Mouse (Mus musculus) layer of hippocampus, adult 2 months (tissue): ENCODE data around the gene Gm49394. TPM values are rescaled to one million over a fixed set of nuclear protein-coding genes. Genes with fewer than 3 reads are reported as not detected.

Experiments used
- DNase-seq, 2 experiments: peaks; one replicate each; pipeline ENCODE4 v3.0.0; 2022; ENCODE audit warnings: low spot score in 2 of 2
- H3K27ac ChIP-seq: fragments of 200-600 bp; 2 replicates; pipeline ENCODE4 v1.8.1; 2022
- H3K4me3 ChIP-seq: fragments of 200-600 bp; 2 replicates; pipeline ENCODE4 v1.8.1; 2022; ENCODE audit warnings: mild to moderate bottlenecking
- CTCF ChIP-seq: fragments of 200-600 bp; conservative IDR thresholded peaks from 2 replicates; pipeline ENCODE4 v1.8.1; 2022; ENCODE audit warnings: antibody characterized with exemption, mild to moderate bottlenecking, moderate library complexity
- long read RNA-seq, 2 experiments: library from polyadenylated mRNA; stranded (forward); transcript quantifications; one replicate each; pipeline ENCODE4 v2.0.0; 2021; ENCODE audit warnings: borderline mapping rate in 2 of 2
- total RNA-seq, 2 experiments: library from RNA; stranded (reverse); gene quantifications; 2 replicates each; pipeline ENCODE4 v1.2.3; 2021

Gm49394 gene
- total RNA-seq, result not detected
- long read RNA-seq, experiment 1, result 0 reads
- long read RNA-seq, experiment 2, result 0 reads

- no peak for DNase-seq
- no peak within 1 kb of the TSS for H3K4me3 ChIP-seq
- no peak for TF ChIP-seq CTCF
- H3K27ac ChIP-seq, result no peak within 1 kb of the TSS
Measured at GRCm38 (mm10) chr7:142669751-142670625, at the start of gene Gm49394. Gm49394 (minus strand) TSS chr7:142669942.

GRCm38 (mm10) chr7:142714783-142715498 is 45.2 kb upstream of the Gm49394 start:
- DNase-seq, result peak; percentile 29 to 53
- H3K27ac ChIP-seq, result no peak overlapping the region
- H3K4me3 ChIP-seq, result peak overlapping the region; percentile 29
- peak; percentile 96 for TF ChIP-seq CTCF

GRCm38 (mm10) chr7:142706873-142707272 is 37.1 kb upstream of the Gm49394 start:
- DNase-seq, result no peak
- H3K4me3 ChIP-seq, result no peak overlapping the region
- H3K27ac ChIP-seq, result no peak overlapping the region
- no peak for TF ChIP-seq CTCF

GRCm38 (mm10) chr7:142699334-142699860 is 29.7 kb upstream of the Gm49394 start:
- no peak for DNase-seq
- no peak overlapping the region for H3K4me3 ChIP-seq
- no peak overlapping the region for H3K27ac ChIP-seq
- no peak for TF ChIP-seq CTCF

- TF ChIP-seq CTCF, result no peak
- no peak overlapping the region for H3K27ac ChIP-seq
- DNase-seq, result no peak
- no peak overlapping the region for H3K4me3 ChIP-seq
Measured at GRCm38 (mm10) chr7:142678611-142679010, 8.9 kb upstream of the Gm49394 start.

- Histone ChIP-seq H3K4me3 (no peak overlapping the region), H3K27ac (no peak overlapping the region)
- peak; percentile 82 for TF ChIP-seq CTCF
- peak; percentile 50 to 75 for DNase-seq
Measured at GRCm38 (mm10) chr7:142675644-142676043, 5.9 kb upstream of the Gm49394 start.

GRCm38 (mm10) chr7:142675141-142675540 is 5.4 kb upstream of the Gm49394 start:
- Histone ChIP-seq H3K4me3 (no peak overlapping the region), H3K27ac (no peak overlapping the region)
- no peak for TF ChIP-seq CTCF
- no peak for DNase-seq

GRCm38 (mm10) chr7:142672120-142672519 is 2.4 kb upstream of the Gm49394 start:
- TF ChIP-seq CTCF, result peak; percentile 89
- H3K27ac ChIP-seq, result no peak overlapping the region
- H3K4me3 ChIP-seq, result no peak overlapping the region
- DNase-seq, result peak; percentile 64 to 79

GRCm38 (mm10) chr7:142671067-142671466 is 1.3 kb upstream of the Gm49394 start:
- Histone ChIP-seq H3K4me3 (no peak overlapping the region), H3K27ac (no peak overlapping the region)
- DNase-seq, result no peak
- TF ChIP-seq CTCF, result peak; percentile 76

- Histone ChIP-seq H3K27ac (no peak overlapping the region), H3K4me3 (no peak overlapping the region)
- DNase-seq, result no peak
- TF ChIP-seq CTCF, result no peak
Measured at GRCm38 (mm10) chr7:142668328-142668727, 1.4 kb downstream of the Gm49394 start.

- TF ChIP-seq CTCF, result no peak
- no peak overlapping the region for H3K4me3 ChIP-seq
- DNase-seq, result no peak
- no peak overlapping the region for H3K27ac ChIP-seq
Measured at GRCm38 (mm10) chr7:142667521-142667920, 2.2 kb downstream of the Gm49394 start.

- DNase-seq, result no peak
- TF ChIP-seq CTCF, result no peak
Measured at GRCm38 (mm10) chr7:142666659-142667058, 3.1 kb downstream of the Gm49394 start, which contains the start of gene Igf2. Igf2 (minus strand) TSS chr7:142666816.

GRCm38 (mm10) chr7:142666109-142666508 is 3.6 kb downstream of the Gm49394 start:
- TF ChIP-seq CTCF, result no peak
- DNase-seq, result no peak
- Histone ChIP-seq H3K4me3 (no peak overlapping the region), H3K27ac (no peak overlapping the region)

More at GRCm38 (mm10) chr7:142666659-142667058, 3.1 kb downstream of the Gm49394 start, which contains the start of gene Igf2:
- Histone ChIP-seq H3K27ac (no peak within 1 kb of the TSS), H3K4me3 (no peak within 1 kb of the TSS)
